Mouse (Mus musculus): ENCODE measurements around the gene Tbc1d4.

The Tbc1d4 gene

DNA sequence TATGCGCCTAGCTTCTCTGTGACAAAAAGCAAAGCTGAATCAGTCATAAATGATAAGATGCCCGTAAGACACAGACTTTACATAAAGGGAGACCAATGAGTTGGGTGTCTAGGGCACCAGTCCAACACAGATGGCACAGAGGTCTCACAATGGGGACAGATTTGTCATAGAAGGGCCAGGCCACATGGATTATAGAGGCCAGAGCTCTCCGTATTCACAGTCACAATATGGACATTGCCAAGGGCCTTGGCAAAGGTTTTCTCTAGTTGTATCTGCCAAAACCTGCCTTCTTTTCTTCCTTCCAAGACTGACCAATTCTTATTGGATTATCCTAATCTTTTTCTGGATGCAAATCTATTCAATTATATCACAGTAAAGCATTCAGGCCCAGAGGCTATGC lies 171.1 kb downstream of the Tbc1d4 start:
- DNase-seq (ENCODE audit: low read depth in 1 of 2, low spot score in 2 of 2) = no peak

DNA sequence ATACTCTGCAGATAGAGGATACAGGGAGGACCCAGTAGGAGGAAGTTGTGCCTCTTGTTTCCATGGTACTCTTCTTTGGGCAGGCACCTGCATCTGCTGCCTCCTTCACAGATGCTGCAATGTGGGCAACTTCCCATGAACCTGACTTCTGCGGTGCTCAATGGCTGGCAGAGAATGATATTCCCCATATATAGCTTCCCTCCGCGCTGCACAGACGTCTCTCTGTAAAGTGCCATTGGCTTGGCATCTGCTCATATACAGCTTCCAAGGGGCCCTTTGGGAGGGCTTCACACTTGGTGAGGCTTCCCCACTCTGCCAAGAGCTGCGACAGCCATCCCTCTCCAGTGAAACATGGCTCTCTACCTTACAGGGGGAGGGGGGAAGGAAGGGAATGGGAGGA lies 178.5 kb downstream of the Tbc1d4 start:
- no peak for DNase-seq (ENCODE audit: low read depth in 1 of 2, low spot score in 2 of 2)

DNA sequence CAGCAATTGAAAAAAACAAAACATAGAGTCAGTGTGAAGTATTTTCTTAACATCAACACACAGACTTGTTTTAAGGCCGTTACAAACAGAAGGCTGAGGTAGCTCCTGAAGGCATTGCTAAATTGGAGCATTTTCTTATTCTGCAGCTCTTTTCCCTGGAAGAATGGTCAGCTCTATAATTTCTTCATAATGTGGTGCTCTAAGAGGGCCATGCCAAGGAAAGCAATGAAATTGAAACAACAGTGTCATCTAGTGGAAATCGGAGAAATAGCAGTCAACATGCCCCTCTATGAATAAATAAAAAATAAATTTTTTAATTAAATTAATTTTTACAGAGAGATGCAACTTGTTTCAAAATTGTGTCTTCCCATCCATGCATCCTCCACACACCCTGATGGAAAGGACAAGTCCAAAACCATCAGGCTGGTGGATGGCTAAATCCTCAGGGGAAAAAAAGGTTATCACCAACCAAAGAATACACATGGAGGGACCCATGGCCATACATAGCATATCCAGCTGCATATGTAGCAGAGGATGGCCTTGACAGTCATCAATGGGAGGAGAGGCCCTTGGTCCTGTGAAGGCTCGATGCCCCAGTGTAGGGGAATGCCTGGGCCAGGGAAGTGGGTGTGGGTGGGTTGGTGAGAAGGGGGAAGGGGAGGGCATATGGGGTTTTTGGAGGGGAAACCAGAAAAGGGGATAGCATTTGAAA lies 180.0 kb downstream of the Tbc1d4 start:
- no peak for DNase-seq (ENCODE audit: low read depth in 1 of 2, low spot score in 2 of 2)

DNA sequence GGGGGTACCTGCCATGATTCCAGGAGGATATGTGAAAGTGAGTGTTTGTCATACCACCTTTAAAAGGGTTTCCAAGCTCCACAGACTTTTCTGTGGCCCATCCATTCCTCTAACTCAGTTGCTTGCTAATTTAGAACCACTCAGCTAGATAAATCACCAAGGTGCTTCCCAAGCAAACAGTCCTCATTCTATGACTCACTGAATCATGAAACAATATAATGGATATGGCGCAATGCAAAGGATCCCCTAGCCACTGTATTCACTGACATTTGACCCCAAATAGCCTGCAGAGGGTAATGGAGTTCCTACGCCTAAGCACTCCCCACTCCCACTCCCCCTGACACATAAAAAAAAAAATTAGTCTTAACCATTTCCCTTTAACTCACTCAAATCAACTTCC lies 191.3 kb downstream of the Tbc1d4 start:
- no peak for DNase-seq (ENCODE audit: low read depth in 1 of 2, low spot score in 2 of 2)
